Mouse (Mus musculus) liver, embryonic 14 days (tissue): ENCODE data around the gene Nudt14. TPM values are rescaled to one million over a fixed set of nuclear protein-coding genes. Genes with fewer than 3 reads are reported as not detected.

Experiments used
- polyA plus RNA-seq: library from polyadenylated mRNA; depleted of rRNA; stranded (reverse); fragments of >200 nt; gene quantifications from 2 replicates; pipeline ENCODE4 v1.2.3, GENCODE M21; 2012; rRNA removed

Gene Nudt14
- polyA plus RNA-seq = 6.9 and 7.9 TPM in 2 replicates

GRCm38 (mm10) chr12:112941776-112942713 lies at the start of gene Nudt14:
Gene Nudt14 (minus strand): TSS chr12:112942124.

GRCm38 (mm10) chr12:112976371-112977073 lies 34.6 kb upstream of the Nudt14 start, which contains the start of gene Btbd6:
Gene Btbd6 (plus strand): TSS chr12:112976482.

GRCm38 (mm10) chr12:112929562-112930352 lies 12.2 kb downstream of the Nudt14 start, which contains the start of gene Jag2:
Gene Jag2 (minus strand): TSS chr12:112929776.

Other genes with a start within 250 kb of the Nudt14 start
- 3.4 TPM in 2 replicates for gene Cep170b, start 221.7 kb downstream of the Nudt14 start, polyA plus RNA-seq
- 8.9 and 14.4 TPM in 2 replicates for gene Pld4, start 181.5 kb downstream of the Nudt14 start, polyA plus RNA-seq
- 0.06 and 0.15 TPM in 2 replicates for gene Ahnak2, start 139.5 kb downstream of the Nudt14 start, polyA plus RNA-seq
- 0.16 and 0.19 TPM in 2 replicates for gene Clba1, start 133.2 kb downstream of the Nudt14 start, polyA plus RNA-seq
- 37.9 and 43.0 TPM in 2 replicates for gene Cdca4, start 112.7 kb downstream of the Nudt14 start, polyA plus RNA-seq
- 0.27 and 0.40 TPM in 2 replicates for gene Gpr132, start 73.9 kb downstream of the Nudt14 start, polyA plus RNA-seq
- 0.26 and 0.30 TPM in 2 replicates for gene Jag2, start 12.3 kb downstream of the Nudt14 start, polyA plus RNA-seq
- 3.4 and 5.0 TPM in 2 replicates for gene Btbd6, start 34.4 kb upstream of the Nudt14 start, polyA plus RNA-seq
- gene Brf1, start 58.6 kb upstream of the Nudt14 start, polyA plus RNA-seq = 31.0 and 33.3 TPM in 2 replicates
- 10.3 and 11.2 TPM in 2 replicates for gene Pacs2, start 72.4 kb upstream of the Nudt14 start, polyA plus RNA-seq
- gene Tex22, start 132.4 kb upstream of the Nudt14 start, polyA plus RNA-seq = not detected in 2 replicates
- gene Mta1, start 156.2 kb upstream of the Nudt14 start, polyA plus RNA-seq = 20.7 and 22.6 TPM in 2 replicates
- 25.7 and 29.8 TPM in 2 replicates for gene Crip2, start 198.1 kb upstream of the Nudt14 start, polyA plus RNA-seq
- 84.7 and 100 TPM in 2 replicates for gene Crip1, start 204.2 kb upstream of the Nudt14 start, polyA plus RNA-seq
- gene Tedc1, start 214.3 kb upstream of the Nudt14 start, polyA plus RNA-seq = 7.2 and 7.9 TPM in 2 replicates
- gene Tmem121, start 243.8 kb upstream of the Nudt14 start, polyA plus RNA-seq = 0.25 and 0.37 TPM in 2 replicates